Mouse (Mus musculus): ENCODE data around the gene Cfap161.

GRCm38 (mm10) chr7:83742026-83742425 is 52.7 kb downstream of the Cfap161 start:
- TF ChIP-seq POLR2A (IDR thresholded peaks at IDR 0.05; ENCODE audit: control insufficient read depth, extremely low read depth, insufficient read depth, low read length, poor library complexity) (no peak), CTCF (IDR thresholded peaks at IDR 0.05; ENCODE audit: borderline replicate concordance, control insufficient read depth, extremely low read depth, insufficient read depth, low read length, poor library complexity) (no peak)

Data from thymus, adult 2 months (tissue).